Mouse (Mus musculus): ENCODE results near the gene Meis3.

The Meis3 gene

GRCm38 (mm10) chr7:16207076-16207475 is 32.2 kb downstream of the Meis3 start:
- in situ Hi-C loops (cut with MboI; ENCODE audit: unreplicated experiment in 2 of 2) = no loop called here

GRCm38 (mm10) chr7:16207496-16207895 is 32.6 kb downstream of the Meis3 start:
- in situ Hi-C loops (cut with MboI; ENCODE audit: unreplicated experiment in 2 of 2) = no loop called here

- in situ Hi-C loops (cut with MboI; ENCODE audit: unreplicated experiment in 2 of 2) = no loop called here
Observed at GRCm38 (mm10) chr7:16208781-16209665, 34.1 kb downstream of the Meis3 start.

GRCm38 (mm10) chr7:16210862-16211365 is 36.0 kb downstream of the Meis3 start:
- in situ Hi-C loops (cut with MboI; ENCODE audit: unreplicated experiment in 2 of 2) = no loop called here

GRCm38 (mm10) chr7:16213196-16213595 is 38.3 kb downstream of the Meis3 start:
- in situ Hi-C loops (cut with MboI; ENCODE audit: unreplicated experiment in 2 of 2) = no loop called here

GRCm38 (mm10) chr7:16213986-16214385 is 39.1 kb downstream of the Meis3 start:
- in situ Hi-C loops (cut with MboI; ENCODE audit: unreplicated experiment in 2 of 2) = no loop called here

- in situ Hi-C loops (cut with MboI; ENCODE audit: unreplicated experiment in 2 of 2) = no loop called here
Observed at GRCm38 (mm10) chr7:16221582-16222272, 46.8 kb downstream of the Meis3 start, which contains the start of gene Dhx34. TSS of gene Dhx34 (minus strand) at chr7:16222037.

- in situ Hi-C loops (cut with MboI; ENCODE audit: unreplicated experiment in 2 of 2) = no loop called here
Observed at GRCm38 (mm10) chr7:16229869-16230268, 55.0 kb downstream of the Meis3 start.
